14 mouse cellular contexts compared by ENCODE assay signal in genomic region chr5:37312980-37313722, GRCm38 (mm10). TPM values are rescaled to one million over a fixed set of nuclear protein-coding genes. Genes with fewer than 3 reads are reported as not detected.
A peak's percentile ranks its signal among the peaks of the same experiment; 100 is the strongest.
ATAC-seq and TF ChIP-seq lines count a peak whose summit lies in the region.
"Had no signal": no experiment of that assay in that cellular context is flagged by ENCODE, and none has a peak within 500 bp of the region (broad histone marks: within the 10 kb centered on the region; RNA-seq: fewer than 3 reads in every experiment).

No protein-coding gene starts in this region.

- H3K9ac ChIP-seq in heart, embryonic 12.5 days, result no peak overlapping the region
- H3K9ac ChIP-seq in midbrain, embryonic 13.5 days (replicated peaks), result no peak overlapping the region
- H3K9ac ChIP-seq: embryonic facial prominence, embryonic 12.5 days; forebrain, embryonic 13.5 days; forebrain, embryonic 15.5 days; forebrain, postnatal 0 days had no signal

- no peak overlapping the region for H3K27ac ChIP-seq in bone marrow, adult 2 months (ENCODE audit: control insufficient read depth, insufficient read depth, low read depth, low read length, poor library complexity)
- peak overlapping the region; percentile 49 for H3K27ac ChIP-seq in small intestine, adult 2 months (ENCODE audit: insufficient read depth, low read depth, low read length)
- no peak overlapping the region for H3K27ac ChIP-seq in heart, embryonic 12.5 days (ENCODE audit: poor library complexity, severe bottlenecking)
- no peak overlapping the region for H3K27ac ChIP-seq in midbrain, embryonic 13.5 days
- H3K27ac ChIP-seq: embryonic facial prominence, embryonic 10.5 days; embryonic facial prominence, embryonic 12.5 days; forebrain, embryonic 13.5 days; forebrain, embryonic 15.5 days had no signal

- H3K9me3 ChIP-seq in megakaryocyte, embryonic 14.5 days, result no peaks in the 10 kb centered on the region
- H3K9me3 ChIP-seq in heart, embryonic 12.5 days (replicated peaks), result peaks cover 15% of the 10 kb centered on the region
- H3K9me3 ChIP-seq in midbrain, embryonic 13.5 days, result peaks cover 9% of the 10 kb centered on the region; the same call in 1 of the 2 replicates

- no peaks in the 10 kb centered on the region for H3K27me3 ChIP-seq in megakaryocyte, embryonic 14.5 days (replicated peaks)
- H3K27me3 ChIP-seq in small intestine, adult 2 months (ENCODE audit: control insufficient read depth, insufficient read depth, low read length), result no peaks in the 10 kb centered on the region
- H3K27me3 ChIP-seq in heart, embryonic 12.5 days (replicated peaks), result no peaks in the 10 kb centered on the region
- no peaks in the 10 kb centered on the region for H3K27me3 ChIP-seq in midbrain, embryonic 13.5 days
- H3K27me3 ChIP-seq: embryonic facial prominence, embryonic 12.5 days; forebrain, embryonic 13.5 days; forebrain, embryonic 15.5 days; Patski had no signal

- no peak for TF ChIP-seq CTCF in bone marrow, adult 2 months (IDR thresholded peaks at IDR 0.05; ENCODE audit: control insufficient read depth, insufficient read depth, low read length)
- no peak for TF ChIP-seq CTCF in small intestine, adult 2 months (IDR thresholded peaks at IDR 0.05; ENCODE audit: extremely low read depth, insufficient read length, insufficient replicate concordance, low read depth, low read length)

- TF ChIP-seq POLR2A in bone marrow, adult 2 months (IDR thresholded peaks at IDR 0.05; ENCODE audit: borderline replicate concordance, control insufficient read depth, low read depth, low read length), result peak; percentile 15; the same call in 1 of the 2 replicates
- no peak for TF ChIP-seq POLR2A in small intestine, adult 2 months (IDR thresholded peaks at IDR 0.05; ENCODE audit: low read depth, low read length)

- H3K36me3 ChIP-seq in megakaryocyte, embryonic 14.5 days (replicated peaks; ENCODE audit: low read length), result no peaks in the 10 kb centered on the region
- H3K36me3 ChIP-seq in small intestine, adult 2 months (ENCODE audit: control insufficient read depth, insufficient read depth, low read length), result no peaks in the 10 kb centered on the region
- peaks cover 40% of the 10 kb centered on the region for H3K36me3 ChIP-seq in heart, embryonic 12.5 days
- H3K36me3 ChIP-seq in midbrain, embryonic 13.5 days, result peaks cover 47% of the 10 kb centered on the region
- H3K36me3 ChIP-seq: G1E had no signal

- H3K4me1 ChIP-seq in megakaryocyte, embryonic 14.5 days, result no peaks in the 10 kb centered on the region
- no peaks in the 10 kb centered on the region for H3K4me1 ChIP-seq in bone marrow, adult 2 months (ENCODE audit: control insufficient read depth, insufficient read depth, low read length)
- no peaks in the 10 kb centered on the region for H3K4me1 ChIP-seq in small intestine, adult 2 months (ENCODE audit: control insufficient read depth, insufficient read depth, insufficient read length, low read length)
- H3K4me1 ChIP-seq in heart, embryonic 12.5 days (replicated peaks), result no peaks in the 10 kb centered on the region
- no peaks in the 10 kb centered on the region for H3K4me1 ChIP-seq in midbrain, embryonic 13.5 days (replicated peaks)
- H3K4me1 ChIP-seq: embryonic facial prominence, embryonic 10.5 days; embryonic facial prominence, embryonic 12.5 days; forebrain, embryonic 13.5 days; forebrain, embryonic 15.5 days had no signal

- ATAC-seq in megakaryocyte, adult 5-6 weeks (ENCODE audit: poor library complexity, severe bottlenecking), result no peak
- no peak for ATAC-seq in heart, embryonic 12.5 days (ENCODE audit: insufficient number of reproducible peaks, low FRiP score)
- no peak for ATAC-seq in midbrain, embryonic 13.5 days
- ATAC-seq: activated CD4-positive, CD25-positive, alpha-beta regulatory T cell, adult 4 months; forebrain, embryonic 13.5 days; forebrain, embryonic 15.5 days; forebrain, postnatal 0 days; Patski had no signal

- H3K4me3 ChIP-seq in megakaryocyte, embryonic 14.5 days (replicated peaks), result peak overlapping the region; percentile 35
- H3K4me3 ChIP-seq in bone marrow, adult 2 months (replicated peaks; ENCODE audit: control insufficient read depth, low read depth, low read length), result no peak overlapping the region
- no peak overlapping the region for H3K4me3 ChIP-seq in small intestine, adult 2 months (ENCODE audit: low read depth, low read length)
- no peak overlapping the region for H3K4me3 ChIP-seq in heart, embryonic 12.5 days
- H3K4me3 ChIP-seq in midbrain, embryonic 13.5 days (replicated peaks), result no peak overlapping the region
- H3K4me3 ChIP-seq: embryonic facial prominence, embryonic 10.5 days; embryonic facial prominence, embryonic 12.5 days; forebrain, embryonic 13.5 days; forebrain, embryonic 15.5 days had no signal

- H3K4me2 ChIP-seq in heart, embryonic 12.5 days, result no peak overlapping the region
- H3K4me2 ChIP-seq in midbrain, embryonic 13.5 days (replicated peaks), result no peak overlapping the region
- H3K4me2 ChIP-seq: embryonic facial prominence, embryonic 12.5 days; forebrain, embryonic 13.5 days; forebrain, embryonic 15.5 days had no signal

- 79% methylated on average over 12 of the region's 12 CpGs for WGBS in bone marrow, adult 2 months
- WGBS in small intestine, adult 2 months, result 77% methylated on average over 12 of the region's 12 CpGs
- WGBS in heart, embryonic 12.5 days, result 77% methylated on average over 12 of the region's 12 CpGs
- 90% methylated on average over 12 of the region's 12 CpGs for WGBS in midbrain, embryonic 13.5 days

RNA-seq across cellular contexts. Expression of gene Evc, which starts 23.5 kb away (rescaled TPM):
- 0.08 TPM in 1 of 2 replicates, not detected in the other for polyA plus RNA-seq in megakaryocyte, embryonic 14.5 days (2012; ENCODE audit: insufficient read depth, low replicate concordance)
- total RNA-seq in megakaryocyte, adult 5-6 weeks (2015), result not detected in 2 replicates
- total RNA-seq in megakaryocyte, adult 5-6 weeks (2017), result 0.53 TPM in 1 of 2 replicates, not detected in the other
- 2.8 and 4.9 TPM in 2 replicates for polyA plus RNA-seq in bone marrow, adult 2 months (2011; ENCODE audit: insufficient read depth, insufficient read length, low replicate concordance, missing spikeins)
- polyA plus RNA-seq in small intestine, adult 2 months (2012; rRNA removed), result 2.3 and 3.5 TPM in 2 replicates
- polyA plus RNA-seq in heart, embryonic 12.5 days (2016; fragmentation: Nextera tagmentation; extraction: Ambion mirVana), result 6.4 and 7.9 TPM in 2 replicates
- polyA plus RNA-seq in midbrain, embryonic 13.5 days (2015; fragmentation: Nextera tagmentation; extraction: Ambion mirVana), result 7.4 and 8.9 TPM in 2 replicates
- total RNA-seq: G1E had no signal
- polyA plus RNA-seq: activated CD4-positive, CD25-positive, alpha-beta regulatory T cell, adult 4 months; G1E had no signal

RNA-seq across cellular contexts. Expression of gene Evc2, which starts 25.1 kb away (rescaled TPM):
- 0.70 TPM in 1 of 2 replicates, not detected in the other for polyA plus RNA-seq in megakaryocyte, embryonic 14.5 days (2012; ENCODE audit: insufficient read depth, low replicate concordance)
- total RNA-seq in megakaryocyte, adult 5-6 weeks (2015), result not detected in 2 replicates
- not detected in 2 replicates for total RNA-seq in megakaryocyte, adult 5-6 weeks (2017)
- polyA plus RNA-seq in bone marrow, adult 2 months (2011; ENCODE audit: insufficient read depth, insufficient read length, low replicate concordance, missing spikeins), result 1.7 and 2.4 TPM in 2 replicates
- polyA plus RNA-seq in small intestine, adult 2 months (2012; rRNA removed), result 2.7 and 4.6 TPM in 2 replicates
- 11.6 and 12.2 TPM in 2 replicates for polyA plus RNA-seq in heart, embryonic 12.5 days (2016; fragmentation: Nextera tagmentation; extraction: Ambion mirVana)
- 6.2 and 7.5 TPM in 2 replicates for polyA plus RNA-seq in midbrain, embryonic 13.5 days (2015; fragmentation: Nextera tagmentation; extraction: Ambion mirVana)
- polyA plus RNA-seq: activated CD4-positive, CD25-positive, alpha-beta regulatory T cell, adult 4 months; G1E had no signal
